Mouse (Mus musculus) neural tube, embryonic 13.5 days (tissue): ENCODE measurements around the gene Gm29776. TPM values are rescaled to one million over a fixed set of nuclear protein-coding genes. Genes with fewer than 3 reads are reported as not detected.

Source experiments
- ATAC-seq: fragments of 200-750 bp; cut with Nextera tagmentation; 2 replicates; pipeline ENCODE4 v1.8.0; 2017; ENCODE audit warnings: low read depth, mild to moderate bottlenecking, moderate TSS enrichment, moderate library complexity
- H3K27ac ChIP-seq: fragments of 300-500 bp; sonication (generic); replicated peaks from 2 replicates; pipeline ENCODE4 v1.5.1; 2015; ENCODE audit warnings: moderate library complexity, mild to moderate bottlenecking, inconsistent platforms
- H3K27me3 ChIP-seq: fragments of 300-500 bp; sonication (generic); 2 replicates; pipeline ENCODE4 v1.6.1; 2015; ENCODE audit warnings: mild to moderate bottlenecking, inconsistent platforms
- H3K36me3 ChIP-seq: fragments of 300-500 bp; sonication (generic); 2 replicates; pipeline ENCODE4 v1.6.1; 2015; ENCODE audit warnings: mild to moderate bottlenecking, inconsistent platforms
- H3K4me1 ChIP-seq: fragments of 300-500 bp; sonication (generic); replicated peaks from 2 replicates; pipeline ENCODE4 v1.6.1; 2015; ENCODE audit warnings: inconsistent platforms
- H3K4me2 ChIP-seq: fragments of 300-500 bp; sonication (generic); 2 replicates; pipeline ENCODE4 v1.6.1; 2015; ENCODE audit warnings: inconsistent platforms, mild to moderate bottlenecking, moderate library complexity
- H3K4me3 ChIP-seq: fragments of 300-500 bp; sonication (generic); 2 replicates; pipeline ENCODE4 v1.5.1; 2015; ENCODE audit warnings: mild to moderate bottlenecking, inconsistent platforms
- H3K9ac ChIP-seq: fragments of 300-500 bp; sonication (generic); 2 replicates; pipeline ENCODE4 v1.6.1; 2015; ENCODE audit warnings: moderate library complexity, mild to moderate bottlenecking, inconsistent platforms
- H3K9me3 ChIP-seq: fragments of 300-500 bp; sonication (generic); 2 replicates; pipeline ENCODE4 v1.6.1; 2016; ENCODE audit warnings: inconsistent platforms
- WGBS: fragments of 180-500 bp; shearing (Covaris S2); methylation state at CpG from one replicate; pipeline ENCODE4 v1.1.7; 2015; 5-methylcytosine and 5-hydroxymethylcytosine counted together
- polyA plus RNA-seq: library from polyadenylated mRNA; unstranded; fragments of >200 nt; fragmentation: Nextera tagmentation; extraction: Ambion mirVana; gene quantifications from 2 replicates; pipeline ENCODE4 v1.2.1, GENCODE M21; 2015

The Gm29776 gene
- polyA plus RNA-seq, 1 experiment from 2014 or later = 0.24 TPM

GRCm38 (mm10) chr14:54676290-54676689 is 22.3 kb downstream of the Gm29776 start:
- Histone ChIP-seq H3K9me3 (no peaks in the 10 kb centered on the region), H3K27me3 (no peaks in the 10 kb centered on the region), H3K9ac (no peak overlapping the region), H3K4me2 (no peak overlapping the region), H3K27ac (no peak overlapping the region), H3K4me3 (no peak overlapping the region), H3K36me3 (peaks cover 83% of the 10 kb centered on the region), H3K4me1 (no peaks in the 10 kb centered on the region)
- no peak for ATAC-seq
- 97% methylated on average over 5 of the region's 5 CpGs for WGBS

- ATAC-seq = no peak
- no peaks in the 10 kb centered on the region for H3K27me3 ChIP-seq
- H3K4me3 ChIP-seq = no peak overlapping the region
- H3K4me2 ChIP-seq = no peak overlapping the region
- H3K9me3 ChIP-seq = no peaks in the 10 kb centered on the region
- WGBS = 84% methylated on average over 2 of the region's 2 CpGs
- peaks cover 83% of the 10 kb centered on the region for H3K36me3 ChIP-seq
- no peak overlapping the region for H3K9ac ChIP-seq
- no peak overlapping the region for H3K27ac ChIP-seq
- no peaks in the 10 kb centered on the region for H3K4me1 ChIP-seq
These were observed 24.3 kb downstream of the Gm29776 start for GRCm38 (mm10) chr14:54674317-54674716.

GRCm38 (mm10) chr14:54669381-54669780 is 29.3 kb downstream of the Gm29776 start:
- Histone ChIP-seq H3K27me3 (no peaks in the 10 kb centered on the region), H3K27ac (no peak overlapping the region), H3K4me1 (no peaks in the 10 kb centered on the region), H3K36me3 (peaks cover 88% of the 10 kb centered on the region), H3K4me3 (no peak overlapping the region), H3K9me3 (no peaks in the 10 kb centered on the region), H3K4me2 (no peak overlapping the region), H3K9ac (no peak overlapping the region)
- 79% methylated on average over 4 of the region's 4 CpGs for WGBS
- no peak for ATAC-seq

- no peak overlapping the region for H3K4me2 ChIP-seq
- no peak overlapping the region for H3K9ac ChIP-seq
- no peaks in the 10 kb centered on the region for H3K4me1 ChIP-seq
- no peaks in the 10 kb centered on the region for H3K9me3 ChIP-seq
- H3K4me3 ChIP-seq = no peak overlapping the region
- 91% methylated on average over 10 of the region's 10 CpGs for WGBS
- peaks cover 97% of the 10 kb centered on the region for H3K36me3 ChIP-seq
- H3K27ac ChIP-seq = no peak overlapping the region
- ATAC-seq = no peak
- no peaks in the 10 kb centered on the region for H3K27me3 ChIP-seq
These were observed 34.0 kb downstream of the Gm29776 start for GRCm38 (mm10) chr14:54664477-54665222.

DNA sequence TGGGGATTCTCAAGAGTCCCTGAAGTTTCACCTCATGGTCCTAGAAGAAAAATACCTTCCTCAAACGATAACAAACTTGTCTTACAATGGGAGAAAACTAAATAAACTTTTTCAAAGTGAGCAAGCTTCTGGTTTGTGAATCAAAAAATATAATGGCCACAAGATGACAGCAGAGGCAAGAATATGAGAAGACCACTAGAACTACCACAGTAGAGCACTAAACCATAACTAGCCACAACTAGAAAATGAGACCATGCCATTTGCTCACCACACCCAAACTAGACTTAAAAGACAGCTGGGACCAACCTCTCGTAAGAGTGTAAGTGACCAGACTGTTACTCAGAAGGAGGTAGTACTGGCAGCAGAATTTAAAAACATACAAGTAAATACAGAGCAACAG is 38.6 kb downstream of the Gm29776 start:
- no peaks in the 10 kb centered on the region for H3K4me1 ChIP-seq
- no peak overlapping the region for H3K27ac ChIP-seq
- no peaks in the 10 kb centered on the region for H3K9me3 ChIP-seq
- WGBS = 93% methylated on average over 2 of the region's 2 CpGs
- no peak for ATAC-seq
- H3K4me3 ChIP-seq = no peak overlapping the region
- H3K36me3 ChIP-seq = peaks cover 99% of the 10 kb centered on the region
- H3K27me3 ChIP-seq = no peaks in the 10 kb centered on the region
- no peak overlapping the region for H3K4me2 ChIP-seq
- no peak overlapping the region for H3K9ac ChIP-seq

DNA sequence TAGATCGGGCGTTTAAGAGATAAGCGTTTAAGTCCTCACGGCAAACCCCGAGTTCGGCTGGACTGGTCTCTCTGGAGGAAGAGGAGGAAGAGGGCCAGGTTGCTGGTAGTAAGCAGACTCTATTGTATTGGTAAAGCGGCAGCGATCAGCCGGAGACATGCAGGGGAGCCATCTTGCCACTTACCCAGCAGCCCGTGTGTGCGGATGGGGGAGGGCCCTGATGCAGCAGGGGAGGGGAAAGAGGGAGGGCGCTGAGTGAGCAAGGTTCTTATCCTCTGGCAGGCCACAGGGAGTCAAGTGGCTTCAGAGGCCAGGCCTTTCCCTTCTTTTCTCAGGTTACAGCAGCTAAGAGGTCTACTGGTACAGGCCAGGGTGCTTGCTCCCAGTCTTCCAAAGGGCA is 45.1 kb downstream of the Gm29776 start:
- WGBS = under 1% methylated on average over 12 of the region's 12 CpGs

DNA sequence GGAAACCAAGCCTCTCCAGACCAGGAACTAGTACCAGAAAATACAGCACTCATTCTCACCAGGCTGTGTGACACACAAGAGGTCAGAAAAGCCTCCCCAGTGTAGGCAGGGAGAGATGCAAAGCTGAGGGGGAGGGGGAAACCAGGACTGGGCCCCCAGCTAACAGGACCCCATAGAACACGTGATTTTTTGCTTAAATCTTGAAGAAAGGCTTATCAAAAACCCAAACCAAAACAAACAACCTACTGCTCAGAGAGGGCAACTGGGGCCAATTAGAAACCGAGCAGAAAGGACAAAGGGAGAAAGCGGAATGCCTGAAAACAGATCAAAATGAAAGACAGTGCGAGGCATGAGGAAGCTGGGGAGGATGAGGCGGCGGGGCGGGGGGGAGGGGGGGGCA is 45.8 kb downstream of the Gm29776 start:
- H3K4me2 ChIP-seq = peak overlapping the region; percentile 80
- H3K9me3 ChIP-seq = no peaks in the 10 kb centered on the region
- peak overlapping the region; percentile 69 for H3K4me3 ChIP-seq
- WGBS = 1% methylated on average over 7 of the region's 7 CpGs
- H3K9ac ChIP-seq = peak overlapping the region; percentile 92
- ATAC-seq = peak; percentile 16
- H3K36me3 ChIP-seq = peaks cover 66% of the 10 kb centered on the region
- peaks cover 55% of the 10 kb centered on the region for H3K4me1 ChIP-seq
- H3K27me3 ChIP-seq = no peaks in the 10 kb centered on the region
- H3K27ac ChIP-seq = peak overlapping the region; percentile 92

More for the DNA sequence above, 45.1 kb downstream of the Gm29776 start:
- Histone ChIP-seq H3K36me3 (peaks cover 66% of the 10 kb centered on the region), H3K27ac (peak overlapping the region; percentile 92), H3K4me1 (peaks cover 48% of the 10 kb centered on the region), H3K9me3 (no peaks in the 10 kb centered on the region), H3K4me3 (peak overlapping the region; percentile 69), H3K27me3 (no peaks in the 10 kb centered on the region), H3K9ac (peak overlapping the region; percentile 92), H3K4me2 (peak overlapping the region; percentile 80)
- ATAC-seq = peak; percentile 85

- H3K27me3 ChIP-seq = no peaks in the 10 kb centered on the region
- H3K9ac ChIP-seq = peak overlapping the region; percentile 92
- peaks cover 57% of the 10 kb centered on the region for H3K4me1 ChIP-seq
- WGBS = 81% methylated on average over 4 of the region's 4 CpGs
- peak overlapping the region; percentile 80 for H3K4me2 ChIP-seq
- ATAC-seq = 0 out of 2 replicates have a peak, but pooled peaks have one; percentile 13
- H3K36me3 ChIP-seq = peaks cover 66% of the 10 kb centered on the region
- peak overlapping the region; percentile 69 for H3K4me3 ChIP-seq
- no peaks in the 10 kb centered on the region for H3K9me3 ChIP-seq
- peak overlapping the region; percentile 46 for H3K27ac ChIP-seq
These were observed 47.1 kb downstream of the Gm29776 start for GRCm38 (mm10) chr14:54651556-54651955.

- 69% methylated on average over 23 of the region's 23 CpGs for WGBS
- Histone ChIP-seq H3K4me3 (peak overlapping the region; percentile 69), H3K9me3 (no peaks in the 10 kb centered on the region), H3K9ac (no peak overlapping the region), H3K4me2 (peak overlapping the region; percentile 80), H3K36me3 (peaks cover 66% of the 10 kb centered on the region), H3K27ac (peak overlapping the region; percentile 46), H3K4me1 (peaks cover 57% of the 10 kb centered on the region), H3K27me3 (no peaks in the 10 kb centered on the region)
- ATAC-seq = peak; percentile 30
These were observed 47.8 kb downstream of the Gm29776 start for GRCm38 (mm10) chr14:54650621-54651454.

DNA sequence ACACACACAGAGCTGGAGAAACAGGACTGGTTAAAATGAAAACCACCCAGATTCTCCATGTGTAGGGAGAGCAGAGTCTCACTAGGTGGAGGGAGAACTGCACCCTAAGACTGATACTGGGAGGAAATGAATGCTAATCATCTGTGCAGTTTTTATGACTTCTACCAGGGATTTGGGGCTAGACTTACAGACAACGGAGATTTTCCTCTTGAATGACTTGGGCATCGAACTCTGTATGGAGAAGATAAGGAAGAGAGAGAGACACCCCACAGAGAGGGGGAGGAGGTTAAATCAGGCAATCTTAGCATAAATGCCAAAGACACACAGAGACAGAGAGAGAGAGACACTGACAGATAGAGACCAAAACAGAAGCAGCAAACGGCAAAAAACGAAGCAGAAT is 50.7 kb downstream of the Gm29776 start:
- H3K4me1 ChIP-seq = peaks cover 49% of the 10 kb centered on the region
- no peaks in the 10 kb centered on the region for H3K9me3 ChIP-seq

GRCm38 (mm10) chr14:54646898-54647636 is 51.6 kb downstream of the Gm29776 start:
- Histone ChIP-seq H3K4me1 (peaks cover 43% of the 10 kb centered on the region), H3K4me2 (no peak overlapping the region), H3K9ac (no peak overlapping the region), H3K4me3 (no peak overlapping the region), H3K27me3 (no peaks in the 10 kb centered on the region), H3K9me3 (no peaks in the 10 kb centered on the region), H3K27ac (no peak overlapping the region), H3K36me3 (peaks cover 95% of the 10 kb centered on the region)
- 91% methylated on average over 8 of the region's 8 CpGs for WGBS
- no peak for ATAC-seq

More for the DNA sequence above, 50.7 kb downstream of the Gm29776 start:
- Histone ChIP-seq H3K27me3 (no peaks in the 10 kb centered on the region), H3K27ac (no peak overlapping the region), H3K4me2 (no peak overlapping the region), H3K4me3 (no peak overlapping the region), H3K36me3 (peaks cover 87% of the 10 kb centered on the region), H3K9ac (no peak overlapping the region)
- WGBS = 81% methylated on average over 4 of the region's 4 CpGs
- ATAC-seq = no peak

GRCm38 (mm10) chr14:54646455-54646854 is 52.2 kb downstream of the Gm29776 start:
- H3K27me3 ChIP-seq = no peaks in the 10 kb centered on the region
- H3K27ac ChIP-seq = no peak overlapping the region
- no peak overlapping the region for H3K4me3 ChIP-seq
- 94% methylated on average over 17 of the region's 17 CpGs for WGBS
- H3K4me2 ChIP-seq = no peak overlapping the region
- no peak for ATAC-seq
- no peak overlapping the region for H3K9ac ChIP-seq
- H3K4me1 ChIP-seq = peaks cover 38% of the 10 kb centered on the region
- H3K9me3 ChIP-seq = no peaks in the 10 kb centered on the region
- peaks cover 91% of the 10 kb centered on the region for H3K36me3 ChIP-seq
